Mouse (Mus musculus): ENCODE results near the gene Psmd9. TPM values are rescaled to one million over a fixed set of nuclear protein-coding genes. Genes with fewer than 3 reads are reported as not detected.

Gene Psmd9
- total RNA-seq, 2 experiments from 2014 or later: 15.6 to 16.7 TPM

GRCm38 (mm10) chr5:123136361-123137043, 32.7 kb upstream of the Psmd9 start:
- intact Hi-C loops (cut with DNase I): no loop called here

GRCm38 (mm10) chr5:123137044-123137909, 31.9 kb upstream of the Psmd9 start:
- DNase-seq (ENCODE audit: low spot score): peak; percentile 84
- intact Hi-C loops (cut with DNase I): no loop called here

More at GRCm38 (mm10) chr5:123136361-123137043, 32.7 kb upstream of the Psmd9 start:
- DNase-seq (ENCODE audit: low spot score): peak; percentile 94

- DNase-seq (ENCODE audit: low spot score): no peak
- intact Hi-C loops (cut with DNase I): no loop called here
Observed at GRCm38 (mm10) chr5:123137910-123138229, 31.3 kb upstream of the Psmd9 start.

- DNase-seq (ENCODE audit: low spot score): peak; percentile 75
- intact Hi-C loops (cut with DNase I): no loop called here
Observed at GRCm38 (mm10) chr5:123138230-123138911, 30.8 kb upstream of the Psmd9 start.

- intact Hi-C loops (cut with DNase I): no loop called here
- DNase-seq (ENCODE audit: low spot score): peak; percentile 75
Observed at GRCm38 (mm10) chr5:123138953-123139721, 30.1 kb upstream of the Psmd9 start.

- no peak for DNase-seq (ENCODE audit: low spot score)
- intact Hi-C loops (cut with DNase I): no loop called here
Observed at GRCm38 (mm10) chr5:123139722-123140627, 29.2 kb upstream of the Psmd9 start.

GRCm38 (mm10) chr5:123140694-123141554, 28.3 kb upstream of the Psmd9 start:
- intact Hi-C loops (cut with DNase I): no loop called here
- DNase-seq (ENCODE audit: low spot score): peak; percentile 89

GRCm38 (mm10) chr5:123141555-123142160, 27.6 kb upstream of the Psmd9 start:
- DNase-seq (ENCODE audit: low spot score): peak; percentile 54
- intact Hi-C loops (cut with DNase I): no loop called here

GRCm38 (mm10) chr5:123142161-123143157, 26.8 kb upstream of the Psmd9 start, which contains the start of gene Setd1b:
Gene Setd1b (plus strand): TSS chr5:123142193.
- intact Hi-C loops (cut with DNase I): no loop called here

GRCm38 (mm10) chr5:123143251-123143970, 25.8 kb upstream of the Psmd9 start:
- intact Hi-C loops (cut with DNase I): no loop called here
- DNase-seq (ENCODE audit: low spot score): no peak

More at GRCm38 (mm10) chr5:123142161-123143157, 26.8 kb upstream of the Psmd9 start, which contains the start of gene Setd1b:
- DNase-seq (ENCODE audit: low spot score): no peak

- DNase-seq (ENCODE audit: low spot score): no peak
Observed at GRCm38 (mm10) chr5:123143971-123144745, 25.1 kb upstream of the Psmd9 start.

GRCm38 (mm10) chr5:123144746-123145590, 24.2 kb upstream of the Psmd9 start:
- DNase-seq (ENCODE audit: low spot score): no peak
- intact Hi-C loops (cut with DNase I): no loop called here

More at GRCm38 (mm10) chr5:123143971-123144745, 25.1 kb upstream of the Psmd9 start:
- intact Hi-C loops (cut with DNase I): no loop called here

- intact Hi-C loops (cut with DNase I): no loop called here
- DNase-seq (ENCODE audit: low spot score): no peak
Observed at GRCm38 (mm10) chr5:123146357-123146756, 22.9 kb upstream of the Psmd9 start.

GRCm38 (mm10) chr5:123147569-123147968, 21.6 kb upstream of the Psmd9 start:
- intact Hi-C loops (cut with DNase I): no loop called here
- no peak for DNase-seq (ENCODE audit: low spot score)
